Mouse (Mus musculus) T-helper 2 cell (primary cell): Measurements from ENCODE around the gene Aff1.

Experiments used
- in situ Hi-C: fragments of 300-600 bp; cut with MboI, MseI; formaldehyde crosslinking; loops from one replicate; pipeline ENCODE4 v1.15.1; 2025; ENCODE audit warnings: high pct_unique_total_duplicates

Aff1 gene

GRCm38 (mm10) chr5:103691624-103692530, at the start of gene Aff1:
Aff1 (plus strand) TSS chr5:103692374.
- in situ Hi-C loops: no loop called here

GRCm38 (mm10) chr5:103644167-103644566, 48.0 kb upstream of the Aff1 start:
- in situ Hi-C loops: no loop called here

- in situ Hi-C loops: no loop called here
Observed at GRCm38 (mm10) chr5:103647320-103647719, 44.9 kb upstream of the Aff1 start.

- in situ Hi-C loops: loop anchor here (10.0 kb wide), 1 partner anchor 209 kb away; no protein-coding TSS in a partner anchor
Observed at GRCm38 (mm10) chr5:103654225-103654624, 37.9 kb upstream of the Aff1 start.

GRCm38 (mm10) chr5:103654780-103655179, 37.4 kb upstream of the Aff1 start:
- in situ Hi-C loops: loop anchor here (5.0 to 10.0 kb wide), 3 partner anchors 67 to 307 kb away; no protein-coding TSS in a partner anchor

GRCm38 (mm10) chr5:103655346-103656118, 36.6 kb upstream of the Aff1 start, which contains the start of gene 1700016H13Rik:
1700016H13Rik (minus strand) TSS chr5:103656010.
- in situ Hi-C loops: loop anchor here (5.0 to 10.0 kb wide), 3 partner anchors 68 to 308 kb away; no protein-coding TSS in a partner anchor

GRCm38 (mm10) chr5:103658921-103659320, 33.3 kb upstream of the Aff1 start:
- in situ Hi-C loops: loop anchor here (5.0 to 10.0 kb wide), 3 partner anchors 72 to 312 kb away; no protein-coding TSS in a partner anchor

GRCm38 (mm10) chr5:103659571-103659970, 32.6 kb upstream of the Aff1 start:
- in situ Hi-C loops: loop anchor here (5.0 to 10.0 kb wide), 3 partner anchors 72 to 312 kb away; no protein-coding TSS in a partner anchor

GRCm38 (mm10) chr5:103664932-103665331, 27.2 kb upstream of the Aff1 start:
- in situ Hi-C loops: no loop called here

- in situ Hi-C loops: no loop called here
Observed at GRCm38 (mm10) chr5:103665876-103666275, 26.3 kb upstream of the Aff1 start.

GRCm38 (mm10) chr5:103671858-103672257, 20.3 kb upstream of the Aff1 start:
- in situ Hi-C loops: no loop called here

- in situ Hi-C loops: no loop called here
Observed at GRCm38 (mm10) chr5:103673611-103674010, 18.6 kb upstream of the Aff1 start.

GRCm38 (mm10) chr5:103674482-103674881, 17.7 kb upstream of the Aff1 start:
- in situ Hi-C loops: no loop called here

GRCm38 (mm10) chr5:103676289-103676881, 15.8 kb upstream of the Aff1 start:
- in situ Hi-C loops: no loop called here

GRCm38 (mm10) chr5:103677894-103678293, 14.3 kb upstream of the Aff1 start:
- in situ Hi-C loops: no loop called here

- in situ Hi-C loops: no loop called here
Observed at GRCm38 (mm10) chr5:103678974-103679373, 13.2 kb upstream of the Aff1 start.

GRCm38 (mm10) chr5:103680381-103680780, 11.8 kb upstream of the Aff1 start:
- in situ Hi-C loops: loop anchor here (5.0 kb wide), 1 partner anchor 132 kb away; no protein-coding TSS in a partner anchor

GRCm38 (mm10) chr5:103681824-103682223, 10.3 kb upstream of the Aff1 start:
- in situ Hi-C loops: loop anchor here (5.0 kb wide), 1 partner anchor 130 kb away; no protein-coding TSS in a partner anchor

- in situ Hi-C loops: loop anchor here (5.0 kb wide), 1 partner anchor 78 kb away; no protein-coding TSS in a partner anchor
Observed at GRCm38 (mm10) chr5:103689645-103690044, 2.5 kb upstream of the Aff1 start.

- in situ Hi-C loops: no loop called here
Observed at GRCm38 (mm10) chr5:103690190-103690589, 2.0 kb upstream of the Aff1 start.

- in situ Hi-C loops: no loop called here
Observed at GRCm38 (mm10) chr5:103691171-103691570, 1.0 kb upstream of the Aff1 start.
